Mouse (Mus musculus) neutrophil, adult 65 days (primary cell): ENCODE results near the gene Kremen1. TPM values are rescaled to one million over a fixed set of nuclear protein-coding genes. Genes with fewer than 3 reads are reported as not detected.

ENCODE experiments used
- total RNA-seq: library from RNA; stranded (reverse); gene quantifications from 2 replicates; pipeline ENCODE4 v1.2.4, GENCODE M21; 2023

The Kremen1 gene
- 5.6 and 7.0 TPM in 2 replicates for total RNA-seq

GRCm38 (mm10) chr11:5261508-5262392 is at the start of gene Kremen1:
Gene Kremen1 (minus strand): TSS chr11:5261558.

GRCm38 (mm10) chr11:5151680-5152337 is 109.5 kb downstream of the Kremen1 start, which contains the start of gene Emid1:
Gene Emid1 (minus strand): TSS chr11:5152257.

Other genes with a start within 250 kb of the Kremen1 start
- gene Rasl10a, start 203.4 kb downstream of the Kremen1 start, total RNA-seq: not detected in 2 replicates
- gene Gas2l1, start 196.2 kb downstream of the Kremen1 start, total RNA-seq: 2.0 and 2.6 TPM in 2 replicates
- 3.7 and 5.4 TPM in 2 replicates for gene Rhbdd3, start 162.6 kb downstream of the Kremen1 start, total RNA-seq
- gene Ewsr1, start 162.3 kb downstream of the Kremen1 start, total RNA-seq: 337 and 372 TPM in 2 replicates
- 0.79 and 1.2 TPM in 2 replicates for gene Emid1, start 109.3 kb downstream of the Kremen1 start, total RNA-seq
- gene Znrf3, start 183.3 kb upstream of the Kremen1 start, total RNA-seq: 0.48 and 0.82 TPM in 2 replicates